Mouse (Mus musculus) large intestine, adult 2 months (tissue): ENCODE data around the gene Sympk. TPM values are rescaled to one million over a fixed set of nuclear protein-coding genes. Genes with fewer than 3 reads are reported as not detected.

Source experiments
- DNase-seq: peaks from one replicate; pipeline ENCODE4 v3.0.0-alpha.2; 2012; ENCODE audit warnings: low read depth, low spot score
- WGBS: fragments of 180-500 bp; shearing (Covaris S2); methylation state at CpG from one replicate; pipeline ENCODE4 v1.1.7; 2018; 5-methylcytosine and 5-hydroxymethylcytosine counted together
- polyA plus RNA-seq: library from polyadenylated mRNA; depleted of rRNA; stranded (reverse); fragments of >200 nt; gene quantifications from 2 replicates; pipeline ENCODE4 v1.2.3, GENCODE M21; 2012

The Sympk gene
- polyA plus RNA-seq, 1 experiment: 54.8 TPM

- WGBS: 5% methylated on average over 22 of the region's 22 CpGs
- no peak for DNase-seq
Observed at GRCm38 (mm10) chr7:19076586-19076991, 52.4 kb downstream of the Sympk start.

GRCm38 (mm10) chr7:19077761-19078160 is 53.6 kb downstream of the Sympk start:
- 81% methylated on average over 14 of the region's 14 CpGs for WGBS
- no peak for DNase-seq

- DNase-seq: no peak
- 85% methylated on average over 3 of the region's 3 CpGs for WGBS
Observed at GRCm38 (mm10) chr7:19078732-19079131, 54.6 kb downstream of the Sympk start.

- DNase-seq: no peak
- 91% methylated on average over 19 of the region's 19 CpGs for WGBS
Observed at GRCm38 (mm10) chr7:19080451-19080950, 56.3 kb downstream of the Sympk start.

- 66% methylated on average over 4 of the region's 4 CpGs for WGBS
Observed at GRCm38 (mm10) chr7:19082171-19082570, 58.0 kb downstream of the Sympk start.

GRCm38 (mm10) chr7:19083096-19083495 is 58.9 kb downstream of the Sympk start:
- no peak for DNase-seq
- WGBS: 27% methylated on average over 6 of the region's 6 CpGs

More at GRCm38 (mm10) chr7:19082171-19082570, 58.0 kb downstream of the Sympk start:
- no peak for DNase-seq

- no peak for DNase-seq
- 11% methylated on average over 10 of the region's 10 CpGs for WGBS
Observed at GRCm38 (mm10) chr7:19083701-19084100, 59.5 kb downstream of the Sympk start, which contains the start of gene Dmpk. Gene Dmpk, plus strand, starts transcription at chr7:19083849.

- 13% methylated on average over 6 of the region's 6 CpGs for WGBS
- DNase-seq: no peak
Observed at GRCm38 (mm10) chr7:19084277-19084771, 60.1 kb downstream of the Sympk start.

GRCm38 (mm10) chr7:19084921-19085473 is 60.8 kb downstream of the Sympk start:
- DNase-seq: no peak
- WGBS: 17% methylated on average over 9 of the region's 9 CpGs

GRCm38 (mm10) chr7:19085495-19085894 is 61.3 kb downstream of the Sympk start:
- DNase-seq: no peak
- WGBS: 5% methylated on average over 6 of the region's 6 CpGs

- 6% methylated on average over 14 of the region's 14 CpGs for WGBS
- DNase-seq: no peak
Observed at GRCm38 (mm10) chr7:19086042-19086441, 61.9 kb downstream of the Sympk start.

- DNase-seq: no peak
- 78% methylated on average over 18 of the region's 18 CpGs for WGBS
Observed at GRCm38 (mm10) chr7:19086760-19087159, 62.6 kb downstream of the Sympk start.

- 47% methylated on average over 10 of the region's 10 CpGs for WGBS
- DNase-seq: no peak
Observed at GRCm38 (mm10) chr7:19088813-19089212, 64.6 kb downstream of the Sympk start.

- WGBS: 88% methylated on average over 17 of the region's 17 CpGs
- DNase-seq: no peak
Observed at GRCm38 (mm10) chr7:19091913-19092312, 67.7 kb downstream of the Sympk start.

GRCm38 (mm10) chr7:19092381-19093173 is 68.4 kb downstream of the Sympk start:
- DNase-seq: no peak
- 48% methylated on average over 38 of the region's 38 CpGs for WGBS

GRCm38 (mm10) chr7:19093174-19093521 is 69.0 kb downstream of the Sympk start:
- under 1% methylated on average over 15 of the region's 15 CpGs for WGBS
- DNase-seq: no peak

GRCm38 (mm10) chr7:19093537-19094385 is 69.6 kb downstream of the Sympk start:
- peak; percentile 85 for DNase-seq
- WGBS: 2% methylated on average over 45 of the region's 45 CpGs

GRCm38 (mm10) chr7:19094471-19094825 is 70.3 kb downstream of the Sympk start, which contains the start of gene Six5:
Gene Six5, plus strand, starts transcription at chr7:19094594.
- no peak for DNase-seq
- WGBS: 1% methylated on average over 33 of the region's 36 CpGs

- DNase-seq: no peak
- under 1% methylated on average over 87 of the region's 87 CpGs for WGBS
Observed at GRCm38 (mm10) chr7:19094826-19095750, 70.9 kb downstream of the Sympk start.
